Mouse (Mus musculus): ENCODE measurements around the gene Kin. TPM values are rescaled to one million over a fixed set of nuclear protein-coding genes. Genes with fewer than 3 reads are reported as not detected.

The Kin gene
- polyA plus RNA-seq (2021; fragmentation: Nextera tagmentation) = 12.6 and 12.9 TPM in 2 replicates
- long read RNA-seq, experiment 1, transcript Kin-201 (5 exons, 1,472 nt) = major isoform, 10 of 12 reads
- long read RNA-seq, experiment 1, partial matches to known transcripts = 0 of 12 reads
- long read RNA-seq, experiment 1, other reads (novel, unspliced or antisense) = 2 of 12 reads
- long read RNA-seq, experiment 2, transcript Kin-201 (5 exons, 1,472 nt) = major isoform, 27 of 30 reads
- long read RNA-seq, experiment 2, partial matches to known transcripts = 3 of 30 reads
- long read RNA-seq, experiment 2, other reads (novel, unspliced or antisense) = 0 of 30 reads

GRCm38 (mm10) chr2:10080310-10081010, at the start of gene Kin, which contains the start of gene Atp5c1:
Gene Kin, plus strand, starts transcription at chr2:10080593.
Gene Atp5c1, minus strand, starts transcription at chr2:10080510.

GRCm38 (mm10) chr2:10048461-10048860, 31.9 kb upstream of the Kin start, which contains the start of gene Taf3:
Gene Taf3, minus strand, starts transcription at chr2:10048596.

DNA sequence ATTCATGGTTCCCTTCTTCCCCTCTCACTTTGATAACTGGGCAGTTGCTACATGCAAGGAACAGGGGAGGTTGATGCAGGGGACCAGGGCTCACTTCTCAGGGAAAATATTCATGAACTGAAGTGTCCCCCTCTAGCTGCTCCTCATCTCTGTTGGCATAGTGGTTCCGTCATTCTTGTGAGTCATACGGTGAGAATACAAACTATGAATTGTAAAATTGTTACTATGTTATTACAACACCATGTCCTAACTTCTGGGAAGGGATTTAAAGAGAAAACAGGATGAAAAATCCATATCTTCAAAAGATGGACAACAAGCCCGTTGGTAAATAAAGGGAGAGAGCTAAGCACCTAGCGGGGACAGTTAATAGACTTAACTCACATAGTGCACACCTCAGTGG, 50.9 kb downstream of the Kin start, which contains the start of gene Itih2:
Itih2 (minus strand) TSS at position 101 of the 400 bp plus-strand sequence.

Other genes with a start within 250 kb of the Kin start
- not detected in 2 replicates for gene 4930412O13Rik, start 199.3 kb upstream of the Kin start, polyA plus RNA-seq (2021; fragmentation: Nextera tagmentation)
- not detected in 2 replicates for gene 9230102O04Rik, start 191.1 kb upstream of the Kin start, polyA plus RNA-seq (2021; fragmentation: Nextera tagmentation)
- gene Gata3, start 190.6 kb upstream of the Kin start, polyA plus RNA-seq (2021; fragmentation: Nextera tagmentation) = 0.20 TPM in 1 of 2 replicates, not detected in the other
- gene Taf3, start 32.0 kb upstream of the Kin start, polyA plus RNA-seq (2021; fragmentation: Nextera tagmentation) = 7.0 and 7.3 TPM in 2 replicates
- gene Atp5c1, start 83 bp upstream of the Kin start, polyA plus RNA-seq (2021; fragmentation: Nextera tagmentation) = 794 and 797 TPM in 2 replicates
- gene Itih2, start 50.8 kb downstream of the Kin start, polyA plus RNA-seq (2021; fragmentation: Nextera tagmentation) = 0.40 and 0.87 TPM in 2 replicates
- 8.2 and 9.1 TPM in 2 replicates for gene Itih5, start 73.0 kb downstream of the Kin start, polyA plus RNA-seq (2021; fragmentation: Nextera tagmentation)

Measured in layer of hippocampus, adult 6 months (tissue).